Mouse (Mus musculus) forebrain, embryonic 13.5 days (tissue): ENCODE data around the gene Grm2. TPM values are rescaled to one million over a fixed set of nuclear protein-coding genes. Genes with fewer than 3 reads are reported as not detected.
"Not testable (repeated sequence)": the region's sequence is repeated elsewhere in the genome, so short reads cannot be mapped to it uniquely, and the experiment has no call there.

ENCODE experiments used
- ATAC-seq: fragments of 200-750 bp; cut with Nextera tagmentation; 2 replicates; pipeline ENCODE4 v1.8.0; 2017
- H3K27ac ChIP-seq: fragments of 300-500 bp; sonication (generic); 2 replicates; pipeline ENCODE4 v1.5.1; 2015; ENCODE audit warnings: inconsistent platforms, mild to moderate bottlenecking, moderate library complexity
- H3K27me3 ChIP-seq: fragments of 300-500 bp; sonication (generic); 2 replicates; pipeline ENCODE4 v1.6.1; 2015; ENCODE audit warnings: mild to moderate bottlenecking, inconsistent platforms
- H3K36me3 ChIP-seq: fragments of 300-500 bp; sonication (generic); 2 replicates; pipeline ENCODE4 v1.6.1; 2015; ENCODE audit warnings: mild to moderate bottlenecking, inconsistent platforms; ENCODE audit not compliant: poor library complexity, severe bottlenecking
- H3K4me1 ChIP-seq: fragments of 300-500 bp; sonication (generic); 2 replicates; pipeline ENCODE4 v1.6.1; 2015; ENCODE audit warnings: inconsistent platforms
- H3K4me2 ChIP-seq: fragments of 300-500 bp; sonication (generic); 2 replicates; pipeline ENCODE4 v1.6.1; 2015; ENCODE audit warnings: inconsistent platforms, mild to moderate bottlenecking, moderate library complexity
- H3K4me3 ChIP-seq: fragments of 300-500 bp; sonication (generic); 2 replicates; pipeline ENCODE4 v1.5.1; 2015; ENCODE audit warnings: mild to moderate bottlenecking, inconsistent platforms
- H3K9ac ChIP-seq: fragments of 300-500 bp; sonication (generic); 2 replicates; pipeline ENCODE4 v1.6.1; 2015; ENCODE audit warnings: mild to moderate bottlenecking, inconsistent platforms
- H3K9me3 ChIP-seq: fragments of 300-500 bp; sonication (generic); replicated peaks from 2 replicates; pipeline ENCODE4 v1.6.1; 2016; ENCODE audit warnings: inconsistent platforms
- WGBS: fragments of 180-500 bp; shearing (Covaris S2); methylation state at CpG from one replicate; pipeline ENCODE4 v1.1.7; 2015; 5-methylcytosine and 5-hydroxymethylcytosine counted together
- polyA plus RNA-seq: library from polyadenylated mRNA; unstranded; fragments of >200 nt; fragmentation: Nextera tagmentation; extraction: Ambion mirVana; gene quantifications from 2 replicates; pipeline ENCODE4 v1.2.1, GENCODE M21; 2015

Gene Grm2
- polyA plus RNA-seq, 1 experiment from 2014 or later: 4.4 TPM

- ATAC-seq: no peak
These were observed 12.1 kb downstream of the Grm2 start for GRCm38 (mm10) chr9:106643787-106644186.

GRCm38 (mm10) chr9:106643128-106643527 lies 12.8 kb downstream of the Grm2 start:
- Histone ChIP-seq H3K4me3 (no peak overlapping the region), H3K27me3 (no peaks in the 10 kb centered on the region), H3K4me2 (no peak overlapping the region), H3K9me3 (no peaks in the 10 kb centered on the region), H3K9ac (no peak overlapping the region), H3K4me1 (no peaks in the 10 kb centered on the region), H3K27ac (no peak overlapping the region), H3K36me3 (no peaks in the 10 kb centered on the region)
- WGBS: 22% methylated on average over 7 of the region's 7 CpGs
- no peak for ATAC-seq

More at GRCm38 (mm10) chr9:106643787-106644186, 12.1 kb downstream of the Grm2 start:
- Histone ChIP-seq H3K4me3 (no peak overlapping the region), H3K36me3 (no peaks in the 10 kb centered on the region), H3K9ac (no peak overlapping the region), H3K9me3 (no peaks in the 10 kb centered on the region), H3K4me1 (no peaks in the 10 kb centered on the region), H3K27me3 (no peaks in the 10 kb centered on the region), H3K27ac (no peak overlapping the region), H3K4me2 (no peak overlapping the region)
- WGBS: 69% methylated on average over 6 of the region's 6 CpGs

DNA sequence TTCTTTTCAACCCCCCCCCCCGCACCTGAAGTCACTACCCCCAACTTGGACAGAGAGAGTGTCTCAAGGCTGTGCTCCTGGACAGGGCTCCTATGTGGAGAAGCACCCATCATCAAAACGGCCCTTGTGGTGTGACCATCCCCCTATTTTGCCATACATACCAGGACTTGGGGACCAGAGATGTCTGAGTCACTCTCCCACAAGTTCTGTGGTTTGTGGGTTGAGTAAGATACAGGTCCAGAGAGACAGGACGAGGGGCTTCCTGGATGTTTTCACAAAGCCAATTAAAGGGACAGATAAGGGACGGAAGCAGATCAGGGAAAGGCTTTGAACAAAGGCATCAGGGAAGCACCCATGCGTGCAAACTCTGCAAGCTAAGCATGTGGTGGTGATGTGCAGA lies 14.5 kb downstream of the Grm2 start:
- Histone ChIP-seq H3K4me1 (no peaks in the 10 kb centered on the region), H3K27me3 (no peaks in the 10 kb centered on the region), H3K4me3 (no peak overlapping the region), H3K9ac (no peak overlapping the region), H3K4me2 (no peak overlapping the region), H3K27ac (no peak overlapping the region), H3K36me3 (no peaks in the 10 kb centered on the region), H3K9me3 (no peaks in the 10 kb centered on the region)
- no peak for ATAC-seq
- WGBS: 46% methylated on average over 5 of the region's 5 CpGs

DNA sequence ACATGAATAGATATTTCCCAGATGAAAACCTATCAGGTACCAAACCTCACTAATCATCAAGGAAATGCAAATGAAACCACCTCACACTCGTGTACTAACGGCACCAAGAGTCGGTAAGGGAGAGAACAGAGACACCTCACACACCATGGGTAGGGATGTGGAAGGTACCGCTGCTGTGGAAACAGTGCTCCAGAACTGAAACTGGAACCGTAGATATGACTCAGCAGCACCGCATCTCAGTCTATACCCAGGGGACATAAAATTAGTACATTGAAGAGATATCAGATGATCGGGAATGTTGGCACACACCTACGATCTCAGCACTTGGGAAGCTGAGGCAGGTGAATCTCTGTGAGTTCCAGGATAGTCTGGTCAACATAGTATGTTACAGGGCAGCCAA lies 17.7 kb downstream of the Grm2 start:
- Histone ChIP-seq H3K9ac (no peak overlapping the region), H3K4me2 (no peak overlapping the region), H3K27me3 (no peaks in the 10 kb centered on the region), H3K9me3 (no peaks in the 10 kb centered on the region), H3K4me1 (no peaks in the 10 kb centered on the region), H3K27ac (no peak overlapping the region), H3K4me3 (no peak overlapping the region), H3K36me3 (no peaks in the 10 kb centered on the region)
- WGBS: 95% methylated on average over 8 of the region's 8 CpGs
- ATAC-seq: no peak

DNA sequence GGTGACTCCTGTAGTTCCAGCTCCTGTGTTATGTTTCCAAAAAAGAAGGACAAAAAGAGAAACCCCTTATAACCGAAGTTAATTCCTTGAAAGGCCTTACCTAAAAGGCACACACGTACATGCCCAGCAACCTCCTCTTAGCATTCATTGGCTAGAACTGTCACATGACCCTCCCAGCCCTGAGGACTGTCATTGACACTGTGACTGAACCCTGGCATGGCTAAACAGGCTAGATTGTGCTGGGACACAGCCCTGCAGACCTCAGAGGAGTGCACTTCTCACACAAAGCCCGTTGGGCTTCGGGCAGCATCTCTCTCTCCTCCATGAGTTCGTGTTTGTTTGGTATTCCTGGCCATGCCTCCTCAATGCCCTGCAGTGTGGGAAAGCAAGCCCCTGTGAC lies 23.7 kb downstream of the Grm2 start:
- Histone ChIP-seq H3K4me2 (no peak overlapping the region), H3K9me3 (no peaks in the 10 kb centered on the region)

DNA sequence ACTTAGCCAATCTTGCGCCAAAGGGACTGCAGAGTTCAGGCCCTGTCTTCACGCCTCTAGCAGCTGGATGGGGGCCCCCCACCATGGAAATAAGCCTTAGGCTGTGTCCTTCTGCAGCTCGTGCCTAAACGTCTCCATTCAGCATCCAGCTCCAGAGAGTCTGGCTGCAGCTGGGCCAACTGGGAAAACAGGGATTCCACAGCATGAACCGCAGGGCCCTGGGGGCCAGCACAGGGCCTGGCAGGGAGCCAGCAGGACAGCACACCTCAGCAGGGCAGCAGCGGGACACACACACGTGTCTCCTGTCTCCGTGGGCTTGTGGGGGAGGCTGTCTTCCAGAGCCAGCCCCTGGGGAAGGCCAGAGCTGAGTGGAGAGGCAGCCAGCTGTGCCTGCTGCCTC lies 28.1 kb downstream of the Grm2 start:
- ATAC-seq, H3K9me3 ChIP-seq, H3K4me1 ChIP-seq, H3K4me2 ChIP-seq, H3K27ac ChIP-seq, H3K4me3 ChIP-seq, H3K27me3 ChIP-seq, H3K36me3 ChIP-seq, H3K9ac ChIP-seq: not testable (repeated sequence)
- WGBS: 33% methylated on average over 8 of the region's 8 CpGs

More for the DNA sequence above, 23.7 kb downstream of the Grm2 start:
- H3K27ac ChIP-seq: no peak overlapping the region
- no peak overlapping the region for H3K4me3 ChIP-seq
- 63% methylated on average over 5 of the region's 5 CpGs for WGBS
- no peak overlapping the region for H3K9ac ChIP-seq
- H3K4me1 ChIP-seq: no peaks in the 10 kb centered on the region
- no peak for ATAC-seq
- H3K36me3 ChIP-seq: no peaks in the 10 kb centered on the region
- H3K27me3 ChIP-seq: no peaks in the 10 kb centered on the region

- no peak for ATAC-seq
- no peak within 1 kb of the TSS for H3K4me2 ChIP-seq
- H3K9ac ChIP-seq: no peak within 1 kb of the TSS
- H3K27ac ChIP-seq: no peak within 1 kb of the TSS
- no peaks in the 10 kb centered on the region for H3K9me3 ChIP-seq
- H3K4me1 ChIP-seq: no peaks in the 10 kb centered on the region
- no peaks in the 10 kb centered on the region for H3K27me3 ChIP-seq
- no peak within 1 kb of the TSS for H3K4me3 ChIP-seq
- no peaks in the 10 kb centered on the region for H3K36me3 ChIP-seq
- 84% methylated on average over 2 of the region's 2 CpGs for WGBS
These were observed 29.6 kb downstream of the Grm2 start, which contains the start of gene Iqcf6 for GRCm38 (mm10) chr9:106626282-106626681. Gene Iqcf6, plus strand, starts transcription at chr9:106626582.

- Histone ChIP-seq H3K9ac (no peak overlapping the region), H3K4me1 (no peaks in the 10 kb centered on the region)
These were observed 38.4 kb downstream of the Grm2 start for GRCm38 (mm10) chr9:106617496-106617895.

DNA sequence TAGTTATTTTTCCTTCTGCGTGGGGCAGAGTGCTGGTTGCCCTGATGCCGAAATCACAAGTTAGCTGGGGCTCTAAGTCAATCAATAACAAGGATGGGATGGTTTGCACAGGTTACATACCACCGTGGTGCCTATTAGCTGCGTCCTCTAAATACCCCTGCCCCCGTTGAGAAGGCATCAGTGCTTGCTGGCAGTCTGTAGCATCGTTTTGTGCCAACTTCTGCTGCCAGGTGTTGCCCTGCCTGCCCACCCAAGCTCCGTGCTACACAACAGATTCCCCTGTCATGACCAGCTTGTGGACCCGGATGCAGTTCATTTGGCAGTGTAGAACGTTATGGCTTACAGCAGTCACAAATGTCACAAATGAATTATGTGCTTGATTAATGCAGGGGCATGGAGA lies 39.6 kb downstream of the Grm2 start:
- no peaks in the 10 kb centered on the region for H3K4me1 ChIP-seq
- H3K4me2 ChIP-seq: no peak overlapping the region
- H3K36me3 ChIP-seq: no peaks in the 10 kb centered on the region
- H3K9ac ChIP-seq: no peak overlapping the region
- 89% methylated on average over 9 of the region's 9 CpGs for WGBS
- ATAC-seq: no peak
- H3K27ac ChIP-seq: no peak overlapping the region
- H3K27me3 ChIP-seq: no peaks in the 10 kb centered on the region
- no peak overlapping the region for H3K4me3 ChIP-seq
- no peaks in the 10 kb centered on the region; the same call in 1 of the 2 replicates for H3K9me3 ChIP-seq

More at GRCm38 (mm10) chr9:106617496-106617895, 38.4 kb downstream of the Grm2 start:
- H3K4me2 ChIP-seq: no peak overlapping the region
- ATAC-seq: no peak
- no peaks in the 10 kb centered on the region for H3K27me3 ChIP-seq
- H3K36me3 ChIP-seq: no peaks in the 10 kb centered on the region
- H3K9me3 ChIP-seq: no peaks in the 10 kb centered on the region; the same call in 1 of the 2 replicates
- H3K27ac ChIP-seq: no peak overlapping the region
- WGBS: 82% methylated on average over 3 of the region's 3 CpGs
- no peak overlapping the region for H3K4me3 ChIP-seq

DNA sequence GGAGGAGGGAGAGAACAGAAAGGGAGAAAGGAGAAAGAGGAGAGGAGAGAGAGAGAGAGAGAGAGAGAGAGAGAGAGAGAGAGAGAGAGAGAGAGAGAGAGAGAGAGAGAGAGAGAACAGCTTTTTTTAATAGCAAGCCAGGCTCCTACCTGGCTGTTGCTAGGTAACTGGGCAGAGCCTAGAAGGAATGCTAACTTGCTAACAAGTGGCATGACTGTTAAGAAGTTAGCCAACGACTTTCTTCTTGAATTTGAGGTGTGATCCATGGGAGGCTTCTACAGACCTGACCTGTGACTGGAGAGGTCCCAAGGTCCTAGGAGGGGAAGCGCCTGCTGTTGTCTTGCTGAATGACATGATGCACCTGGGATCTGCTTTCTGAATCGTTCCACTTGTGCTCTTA lies 41.3 kb downstream of the Grm2 start:
- H3K9me3 ChIP-seq: no peaks in the 10 kb centered on the region; the same call in 1 of the 2 replicates
- H3K9ac ChIP-seq: no peak overlapping the region
- no peaks in the 10 kb centered on the region for H3K4me1 ChIP-seq
- H3K4me2 ChIP-seq: no peak overlapping the region
- H3K27ac ChIP-seq: no peak overlapping the region
- 43% methylated on average over 3 of the region's 3 CpGs for WGBS
- H3K27me3 ChIP-seq: no peaks in the 10 kb centered on the region
- no peak for ATAC-seq
- H3K4me3 ChIP-seq: no peak overlapping the region
- no peaks in the 10 kb centered on the region for H3K36me3 ChIP-seq

DNA sequence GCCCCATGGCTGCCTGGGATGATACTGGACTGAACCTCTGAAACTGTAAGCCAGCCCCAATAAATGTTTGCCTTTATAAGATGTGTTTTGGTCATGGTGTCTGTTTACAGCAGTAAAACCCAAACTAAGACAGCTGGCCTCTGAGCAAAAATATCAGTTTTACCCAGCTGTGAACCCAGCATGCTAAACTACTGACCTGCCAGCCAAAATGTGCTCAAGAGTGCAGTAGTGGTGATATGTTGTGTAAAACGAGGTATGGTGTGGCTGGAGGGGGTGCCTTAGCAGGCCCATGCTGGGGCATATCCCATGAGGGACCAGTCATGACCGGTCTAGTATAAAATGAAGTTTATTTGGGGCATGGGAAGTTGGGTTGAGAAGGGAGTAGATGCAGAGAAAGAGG lies 41.9 kb downstream of the Grm2 start:
- H3K36me3 ChIP-seq: no peaks in the 10 kb centered on the region
- H3K27ac ChIP-seq: no peak overlapping the region
- no peak overlapping the region for H3K4me3 ChIP-seq
- ATAC-seq: no peak
- WGBS: 75% methylated on average over 2 of the region's 2 CpGs
- no peak overlapping the region for H3K9ac ChIP-seq
- H3K4me2 ChIP-seq: no peak overlapping the region
- no peaks in the 10 kb centered on the region for H3K4me1 ChIP-seq
- no peaks in the 10 kb centered on the region for H3K27me3 ChIP-seq
- H3K9me3 ChIP-seq: no peaks in the 10 kb centered on the region

- no peak overlapping the region for H3K9ac ChIP-seq
- H3K27me3 ChIP-seq: no peaks in the 10 kb centered on the region
- no peak for ATAC-seq
- WGBS: 73% methylated on average over 4 of the region's 4 CpGs
- no peak overlapping the region for H3K4me3 ChIP-seq
- H3K9me3 ChIP-seq: no peaks in the 10 kb centered on the region
- no peak overlapping the region for H3K27ac ChIP-seq
- H3K36me3 ChIP-seq: no peaks in the 10 kb centered on the region
- no peak overlapping the region for H3K4me2 ChIP-seq
- no peaks in the 10 kb centered on the region for H3K4me1 ChIP-seq
These were observed 45.2 kb downstream of the Grm2 start for GRCm38 (mm10) chr9:106610727-106611126.

DNA sequence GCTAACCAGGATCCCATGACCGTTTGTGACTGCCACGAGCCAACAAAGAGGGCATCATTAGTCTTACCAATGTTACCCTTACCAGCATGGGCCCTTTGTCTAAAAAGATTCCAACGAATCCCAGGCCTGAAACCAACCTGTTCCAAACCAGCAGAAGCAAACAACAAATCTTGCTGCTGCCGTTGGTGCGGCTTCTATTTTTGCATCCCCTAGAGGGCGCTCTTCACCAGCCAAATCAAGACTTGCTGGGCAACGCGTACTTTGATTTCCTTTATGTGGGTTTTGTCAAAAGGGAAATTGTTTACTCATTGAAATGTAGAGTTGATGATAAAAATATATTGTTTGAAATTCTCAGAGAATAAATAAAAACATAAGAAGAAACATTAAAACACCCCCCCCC lies 55.3 kb downstream of the Grm2 start:
- Histone ChIP-seq H3K4me1 (no peaks in the 10 kb centered on the region), H3K27ac (no peak overlapping the region), H3K4me3 (no peak overlapping the region), H3K9me3 (no peaks in the 10 kb centered on the region), H3K36me3 (no peaks in the 10 kb centered on the region), H3K27me3 (no peaks in the 10 kb centered on the region), H3K9ac (no peak overlapping the region), H3K4me2 (no peak overlapping the region)
- ATAC-seq: no peak
- WGBS: 24% methylated on average over 8 of the region's 8 CpGs
